Mouse (Mus musculus): ENCODE data around the gene Gadd45g. TPM values are rescaled to one million over a fixed set of nuclear protein-coding genes. Genes with fewer than 3 reads are reported as not detected.

Gene Gadd45g
- polyA plus RNA-seq, 2 experiments = 43.2 to 51.5 TPM

- no peak overlapping the region for H3K9ac ChIP-seq (ENCODE audit: low read depth, low read length, severe bottlenecking)
- ATAC-seq (ENCODE audit: low FRiP score, low read depth) (no peak), DNase-seq (ENCODE audit: low spot score) (no peak)
- 79% methylated on average over 15 of the region's 15 CpGs for WGBS
- TF ChIP-seq POLR2A (IDR thresholded peaks at IDR 0.05; ENCODE audit: borderline replicate concordance, extremely low read depth, insufficient read depth, insufficient read length) = no peak
- H3K27ac ChIP-seq (replicated peaks; ENCODE audit: low read depth, low read length) = no peak overlapping the region
- no peaks in the 10 kb centered on the region for H3K36me3 ChIP-seq (ENCODE audit: control insufficient read depth, insufficient read depth, low read length)
- no peaks in the 10 kb centered on the region for H3K4me1 ChIP-seq (ENCODE audit: control insufficient read depth, insufficient read depth, low read length)
- no peak overlapping the region for H3K4me3 ChIP-seq (replicated peaks; ENCODE audit: low read length)
- H3K9me3 ChIP-seq (ENCODE audit: control insufficient read depth, low read length) = no peaks in the 10 kb centered on the region
- H3K27me3 ChIP-seq (ENCODE audit: control insufficient read depth, insufficient read depth, low read length) = no peaks in the 10 kb centered on the region
- no peak overlapping the region for H3K4me2 ChIP-seq (replicated peaks; ENCODE audit: low read depth, low read length, severe bottlenecking)
These were observed 40.3 kb upstream of the Gadd45g start for GRCm38 (mm10) chr13:51806220-51806619.

- H3K27me3 ChIP-seq (ENCODE audit: control insufficient read depth, insufficient read depth, low read length) = no peaks in the 10 kb centered on the region
- WGBS = 34% methylated on average over 12 of the region's 12 CpGs
- H3K27ac ChIP-seq (replicated peaks; ENCODE audit: low read depth, low read length) = no peak overlapping the region
- no peaks in the 10 kb centered on the region for H3K4me1 ChIP-seq (ENCODE audit: control insufficient read depth, insufficient read depth, low read length)
- no peaks in the 10 kb centered on the region for H3K9me3 ChIP-seq (ENCODE audit: control insufficient read depth, low read length)
- DNase-seq (ENCODE audit: low spot score) (no peak), ATAC-seq (ENCODE audit: low FRiP score, low read depth) (no peak; the same call in 1 of the 2 replicates)
- TF ChIP-seq POLR2A (IDR thresholded peaks at IDR 0.05; ENCODE audit: borderline replicate concordance, extremely low read depth, insufficient read depth, insufficient read length) = no peak
- peak overlapping the region; percentile 13; the same call in 1 of the 2 replicates for H3K4me2 ChIP-seq (replicated peaks; ENCODE audit: low read depth, low read length, severe bottlenecking)
- H3K4me3 ChIP-seq (replicated peaks; ENCODE audit: low read length) = no peak overlapping the region
- no peak overlapping the region for H3K9ac ChIP-seq (ENCODE audit: low read depth, low read length, severe bottlenecking)
- H3K36me3 ChIP-seq (ENCODE audit: control insufficient read depth, insufficient read depth, low read length) = no peaks in the 10 kb centered on the region
These were observed 38.3 kb upstream of the Gadd45g start for GRCm38 (mm10) chr13:51808141-51808540.

- WGBS = 45% methylated on average over 10 of the region's 10 CpGs
- no peak overlapping the region for H3K9ac ChIP-seq (ENCODE audit: low read depth, low read length, severe bottlenecking)
- H3K36me3 ChIP-seq (ENCODE audit: control insufficient read depth, insufficient read depth, low read length) = no peaks in the 10 kb centered on the region
- DNase-seq (ENCODE audit: low spot score) (peak; percentile 57), ATAC-seq (ENCODE audit: low FRiP score, low read depth) (no peak)
- H3K4me1 ChIP-seq (ENCODE audit: control insufficient read depth, insufficient read depth, low read length) = no peaks in the 10 kb centered on the region
- no peak overlapping the region for H3K4me2 ChIP-seq (replicated peaks; ENCODE audit: low read depth, low read length, severe bottlenecking)
- H3K27ac ChIP-seq (replicated peaks; ENCODE audit: low read depth, low read length) = no peak overlapping the region
- H3K27me3 ChIP-seq (ENCODE audit: control insufficient read depth, insufficient read depth, low read length) = no peaks in the 10 kb centered on the region
- H3K4me3 ChIP-seq (replicated peaks; ENCODE audit: low read length) = no peak overlapping the region
- no peak for TF ChIP-seq POLR2A (IDR thresholded peaks at IDR 0.05; ENCODE audit: borderline replicate concordance, extremely low read depth, insufficient read depth, insufficient read length)
- no peaks in the 10 kb centered on the region for H3K9me3 ChIP-seq (ENCODE audit: control insufficient read depth, low read length)
These were observed 32.6 kb upstream of the Gadd45g start for GRCm38 (mm10) chr13:51813621-51814615.

GRCm38 (mm10) chr13:51814646-51815045 lies 31.8 kb upstream of the Gadd45g start:
- H3K9ac ChIP-seq (ENCODE audit: low read depth, low read length, severe bottlenecking) = no peak overlapping the region
- no peaks in the 10 kb centered on the region for H3K4me1 ChIP-seq (ENCODE audit: control insufficient read depth, insufficient read depth, low read length)
- WGBS = 82% methylated on average over 6 of the region's 6 CpGs
- no peak overlapping the region for H3K4me2 ChIP-seq (replicated peaks; ENCODE audit: low read depth, low read length, severe bottlenecking)
- no peaks in the 10 kb centered on the region for H3K27me3 ChIP-seq (ENCODE audit: control insufficient read depth, insufficient read depth, low read length)
- H3K27ac ChIP-seq (replicated peaks; ENCODE audit: low read depth, low read length) = no peak overlapping the region
- ATAC-seq (ENCODE audit: low FRiP score, low read depth) = no peak
- DNase-seq (ENCODE audit: low spot score) = no peak
- H3K4me3 ChIP-seq (replicated peaks; ENCODE audit: low read length) = no peak overlapping the region
- no peaks in the 10 kb centered on the region for H3K9me3 ChIP-seq (ENCODE audit: control insufficient read depth, low read length)
- TF ChIP-seq POLR2A (IDR thresholded peaks at IDR 0.05; ENCODE audit: borderline replicate concordance, extremely low read depth, insufficient read depth, insufficient read length) = no peak
- H3K36me3 ChIP-seq (ENCODE audit: control insufficient read depth, insufficient read depth, low read length) = no peaks in the 10 kb centered on the region

GRCm38 (mm10) chr13:51815865-51816504 lies 30.5 kb upstream of the Gadd45g start:
- 75% methylated on average over 9 of the region's 9 CpGs for WGBS
- no peak for DNase-seq (ENCODE audit: low spot score)
- ATAC-seq (ENCODE audit: low FRiP score, low read depth) = no peak

More at GRCm38 (mm10) chr13:51815865-51816504, 30.5 kb upstream of the Gadd45g start:
- Histone ChIP-seq H3K4me1 (ENCODE audit: control insufficient read depth, insufficient read depth, low read length) (no peaks in the 10 kb centered on the region), H3K27me3 (ENCODE audit: control insufficient read depth, insufficient read depth, low read length) (no peaks in the 10 kb centered on the region), H3K27ac (replicated peaks; ENCODE audit: low read depth, low read length) (no peak overlapping the region), H3K4me3 (replicated peaks; ENCODE audit: low read length) (no peak overlapping the region), H3K4me2 (replicated peaks; ENCODE audit: low read depth, low read length, severe bottlenecking) (no peak overlapping the region), H3K9me3 (ENCODE audit: control insufficient read depth, low read length) (no peaks in the 10 kb centered on the region), H3K9ac (ENCODE audit: low read depth, low read length, severe bottlenecking) (no peak overlapping the region), H3K36me3 (ENCODE audit: control insufficient read depth, insufficient read depth, low read length) (no peaks in the 10 kb centered on the region)
- no peak for TF ChIP-seq POLR2A (IDR thresholded peaks at IDR 0.05; ENCODE audit: borderline replicate concordance, extremely low read depth, insufficient read depth, insufficient read length)

All from limb, embryonic 14.5 days (tissue).